Mouse (Mus musculus) cerebellum, adult 18-20 months (tissue): Measurements from ENCODE around the gene Il2ra.
"Not testable (repeated sequence)": the region's sequence is repeated elsewhere in the genome, so short reads cannot be mapped to it uniquely, and the experiment has no call there.

Source experiments
- DNase-seq, 2 experiments: peaks; one replicate each; pipeline ENCODE4 v3.0.0; 2021

Il2ra gene

DNA sequence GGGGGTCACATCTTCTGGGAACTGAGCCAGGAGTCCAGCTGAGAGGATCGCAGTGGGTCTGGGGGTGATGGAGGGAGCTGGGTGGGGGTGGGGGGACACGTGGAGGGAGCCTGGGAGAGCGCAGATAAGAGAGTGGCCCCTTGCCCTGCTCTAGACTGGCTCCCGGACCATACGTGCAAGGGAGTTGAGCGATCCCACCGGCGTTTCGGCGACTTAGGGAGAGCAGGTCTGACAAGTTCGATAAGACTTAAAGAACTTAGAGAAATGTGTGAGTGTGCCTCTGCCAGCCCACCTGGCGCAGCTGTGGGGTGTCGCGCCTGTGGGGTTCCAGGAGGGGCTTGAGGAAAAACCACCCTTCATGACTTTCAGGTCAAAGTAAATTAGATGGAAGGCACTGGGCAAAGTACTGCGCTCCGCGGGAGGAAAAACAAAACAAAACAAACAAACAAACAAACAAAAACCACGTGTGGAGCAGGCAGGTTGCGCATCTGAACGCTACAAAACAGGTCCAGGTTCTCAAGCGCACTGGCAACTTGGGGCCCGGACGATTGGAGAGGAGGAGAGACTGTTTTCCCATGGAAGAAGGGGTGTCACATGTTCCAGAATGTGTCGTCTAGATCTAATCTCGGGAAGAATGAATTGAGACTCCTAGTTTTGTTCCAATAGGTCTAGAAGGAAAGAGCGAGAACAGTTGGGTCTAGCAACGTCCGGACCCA is 63.6 kb downstream of the Il2ra start:
- no peak for DNase-seq

DNA sequence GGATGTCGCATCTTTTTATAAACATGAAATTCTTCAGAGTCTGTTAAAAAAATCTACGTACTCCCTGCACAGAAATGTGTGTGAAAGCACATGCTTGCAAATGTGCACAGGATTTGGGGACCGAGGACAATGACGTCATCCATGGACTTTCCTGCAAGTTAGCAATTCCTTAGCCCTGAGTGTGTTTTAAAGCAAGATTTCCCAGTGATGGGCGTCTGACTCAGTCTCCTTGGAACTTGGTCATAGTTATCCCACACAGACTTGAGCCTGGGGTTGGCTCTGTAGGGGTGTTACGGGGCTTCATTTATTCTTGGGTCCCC is 64.1 kb downstream of the Il2ra start:
- no peak for DNase-seq

GRCm38 (mm10) chr2:11708538-11708937 is 65.9 kb downstream of the Il2ra start:
- DNase-seq = no peak

GRCm38 (mm10) chr2:11710101-11710500 is 67.5 kb downstream of the Il2ra start:
- not testable (repeated sequence) for DNase-seq

GRCm38 (mm10) chr2:11712483-11712990 is 69.9 kb downstream of the Il2ra start:
- DNase-seq = no peak

- no peak for DNase-seq
Observed at GRCm38 (mm10) chr2:11713021-11713420, 70.4 kb downstream of the Il2ra start.

- DNase-seq = no peak
Observed at GRCm38 (mm10) chr2:11714535-11714934, 71.9 kb downstream of the Il2ra start.

DNA sequence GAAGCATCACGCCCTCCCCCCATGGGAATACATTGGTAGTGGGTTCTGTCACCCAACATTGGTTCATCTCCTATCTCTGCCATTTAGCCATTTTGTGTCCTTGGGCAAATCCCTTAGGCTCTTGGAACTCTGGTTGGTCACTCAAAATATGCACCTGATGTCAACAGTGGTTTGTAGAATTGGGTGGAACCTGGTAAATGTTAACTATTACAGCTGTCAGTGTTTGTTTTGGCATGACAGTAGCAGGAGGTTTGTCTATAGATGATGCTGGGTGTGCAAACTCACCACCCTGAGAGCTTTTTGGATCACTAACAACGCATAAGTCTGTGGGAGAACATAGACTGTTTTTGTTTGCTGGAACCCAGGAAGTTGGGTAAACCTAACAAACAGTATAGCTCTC is 76.0 kb downstream of the Il2ra start:
- no peak for DNase-seq

- no peak for DNase-seq
Observed at GRCm38 (mm10) chr2:11722564-11722963, 80.0 kb downstream of the Il2ra start.

GRCm38 (mm10) chr2:11727574-11727973 is 85.0 kb downstream of the Il2ra start:
- no peak for DNase-seq

GRCm38 (mm10) chr2:11729091-11729490 is 86.5 kb downstream of the Il2ra start:
- DNase-seq = no peak

- DNase-seq = no peak
Observed at GRCm38 (mm10) chr2:11732978-11733377, 90.4 kb downstream of the Il2ra start.

DNA sequence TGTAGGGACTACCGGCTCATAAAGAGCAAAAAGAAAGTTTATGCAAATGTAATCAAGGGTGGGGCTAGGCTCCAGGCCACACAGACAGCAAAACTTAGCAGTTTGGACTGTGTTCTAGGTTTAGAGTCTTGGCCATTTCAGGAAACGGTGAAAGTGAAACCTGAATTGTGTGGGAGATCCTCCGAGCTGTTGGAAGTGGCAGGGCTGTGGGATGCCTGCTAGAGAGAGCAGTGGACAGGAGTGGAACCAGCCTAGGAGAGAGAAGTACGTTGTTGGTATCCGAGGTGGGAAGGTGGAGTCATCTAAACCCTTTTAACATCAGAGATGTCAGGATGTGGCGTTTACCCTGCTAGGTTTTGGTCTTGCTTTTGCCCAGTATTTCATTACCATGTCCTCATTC is 93.2 kb downstream of the Il2ra start:
- no peak for DNase-seq

DNA sequence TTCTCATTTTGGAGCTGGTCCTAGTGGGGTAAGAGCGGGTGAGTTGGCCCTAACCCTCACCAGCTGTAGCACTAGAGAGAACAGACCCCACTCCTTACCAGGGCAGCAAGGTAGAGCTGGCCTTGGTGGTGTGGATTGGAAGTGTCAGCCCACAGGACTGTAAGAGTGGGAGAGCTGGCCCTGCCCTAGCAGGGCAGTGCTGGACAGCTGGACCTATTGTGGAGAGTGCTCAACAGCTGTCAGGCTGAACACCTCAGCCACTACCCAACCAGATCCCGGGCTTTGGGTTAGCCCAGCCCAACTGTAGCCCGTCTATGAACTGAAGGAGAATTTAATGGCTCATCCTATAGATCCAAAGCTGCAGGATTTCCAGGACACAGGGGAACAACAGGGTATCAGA is 96.2 kb downstream of the Il2ra start:
- DNase-seq = no peak

GRCm38 (mm10) chr2:11739516-11740051 is 97.0 kb downstream of the Il2ra start:
- no peak for DNase-seq
